Mouse (Mus musculus) ovary, postnatal 36 days (tissue): ENCODE measurements around the gene Pdzd2.
"Not testable (repeated sequence)": the region's sequence is repeated elsewhere in the genome, so short reads cannot be mapped to it uniquely, and the experiment has no call there.

Source experiments
- DNase-seq: peaks from one replicate; pipeline ENCODE4 v3.0.0; 2022; ENCODE audit warnings: low spot score, mixed read lengths

Pdzd2 gene

DNA sequence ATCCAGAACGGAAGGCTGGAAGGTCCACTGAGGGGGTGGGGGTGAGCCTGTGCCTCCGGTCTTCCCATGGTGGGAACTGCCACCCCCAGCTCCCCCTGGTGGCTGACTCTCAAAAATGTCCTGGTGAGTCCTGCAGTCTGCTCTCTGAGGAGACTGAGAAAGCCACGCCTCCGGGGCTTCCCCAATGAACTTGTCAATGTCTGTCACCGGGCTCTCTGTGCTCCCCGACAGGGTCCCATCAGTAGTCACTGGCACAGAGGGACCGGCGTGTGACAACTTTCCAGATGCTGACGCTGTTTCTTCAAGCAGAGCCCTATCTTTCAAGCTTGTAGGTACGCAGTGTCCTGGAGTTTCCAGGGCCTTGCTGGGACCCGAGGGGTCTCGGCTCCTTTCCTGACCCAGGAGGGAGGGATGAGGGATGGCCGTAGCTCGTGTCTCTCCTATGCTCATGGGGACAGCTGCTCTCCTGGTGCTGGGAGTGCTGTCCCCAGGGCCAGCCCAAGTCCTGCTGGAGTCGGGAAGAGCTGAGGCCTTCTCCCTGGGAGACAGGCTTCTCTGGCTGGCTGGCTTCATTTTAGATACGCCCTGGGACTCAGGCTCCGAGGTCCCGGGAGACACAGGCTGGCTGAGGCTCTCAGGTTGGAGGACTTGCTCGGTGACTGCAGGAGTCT, 363.9 kb downstream of the Pdzd2 start:
- DNase-seq: peak; percentile 78

DNA sequence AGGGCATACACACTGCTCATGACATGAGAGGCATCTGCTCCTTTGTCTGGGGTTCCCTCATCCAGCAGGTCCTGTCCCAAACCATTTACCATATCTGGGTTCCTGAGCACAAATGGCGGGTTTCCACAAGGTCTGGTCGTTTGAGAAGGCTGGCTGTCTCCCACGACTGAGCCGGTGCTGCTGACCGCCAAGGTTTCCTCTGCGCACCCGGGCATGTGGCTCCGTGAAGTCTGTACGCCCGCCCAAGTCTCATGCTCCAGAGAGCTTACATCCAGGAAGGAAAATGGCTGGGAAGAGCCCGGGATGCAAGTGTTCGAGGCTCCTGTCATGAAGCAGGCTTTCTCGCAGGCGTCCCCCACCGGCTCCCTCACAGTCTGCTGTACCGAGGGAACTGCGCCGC, 364.8 kb downstream of the Pdzd2 start:
- DNase-seq: no peak

DNA sequence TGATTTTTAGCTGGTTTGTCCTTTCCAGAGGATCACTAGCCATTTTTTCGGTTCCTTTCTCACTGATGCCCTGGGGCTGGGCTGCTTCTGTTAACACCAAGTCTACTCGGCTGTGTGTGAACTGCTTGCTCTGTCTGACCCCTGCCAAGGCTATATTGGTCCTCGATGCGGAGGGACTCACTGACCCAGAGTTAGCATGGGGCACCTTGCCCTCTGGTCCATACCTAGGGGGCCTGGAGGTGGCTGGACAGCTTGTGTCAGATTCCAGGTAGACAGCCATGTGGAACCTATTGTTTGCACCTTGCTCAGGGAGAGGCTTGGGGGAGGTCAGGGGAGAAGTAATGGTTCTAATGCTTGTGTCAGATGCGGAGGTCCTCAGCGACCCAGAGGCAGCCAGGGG, 365.8 kb downstream of the Pdzd2 start:
- peak; percentile 18 for DNase-seq

DNA sequence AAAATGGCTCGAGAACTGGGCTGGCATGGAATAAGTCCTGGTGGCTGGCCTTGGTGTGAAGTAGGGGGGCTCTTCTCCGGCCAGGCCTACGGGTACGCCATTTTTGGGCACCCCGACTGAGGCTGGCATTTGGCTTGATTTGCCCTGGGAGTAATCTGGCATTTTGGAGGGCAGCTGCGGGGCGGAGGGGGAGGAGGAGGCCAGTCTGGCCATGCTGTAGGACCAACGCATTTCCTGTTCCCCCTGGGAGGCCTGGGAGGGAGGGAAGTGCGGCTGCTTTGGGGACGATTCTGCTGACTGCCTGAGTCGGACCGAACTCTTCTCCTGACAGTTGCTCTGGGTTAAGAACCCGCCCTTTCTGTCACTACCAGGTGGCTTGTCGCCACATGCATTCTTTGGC, 366.2 kb downstream of the Pdzd2 start:
- DNase-seq: no peak

DNA sequence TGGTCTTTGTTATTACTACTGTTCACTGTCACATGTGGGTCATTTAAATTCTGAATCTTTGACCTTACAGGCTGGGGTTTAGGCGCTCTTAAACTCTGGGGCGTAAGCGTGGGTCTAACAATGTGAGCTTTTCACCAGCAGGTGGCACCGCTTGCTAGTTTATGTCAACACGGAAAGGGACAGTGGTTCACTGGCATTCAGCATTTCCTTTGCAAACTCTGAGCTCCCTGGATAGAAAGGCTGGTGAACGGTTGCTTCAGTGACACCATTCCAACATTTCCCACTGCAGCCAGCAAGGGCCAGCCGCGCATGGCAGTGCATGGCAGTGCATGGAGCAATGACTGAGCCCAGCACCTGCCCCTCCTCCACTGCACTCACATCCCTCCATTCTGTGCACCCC, 368.5 kb downstream of the Pdzd2 start:
- DNase-seq: peak; percentile 65

DNA sequence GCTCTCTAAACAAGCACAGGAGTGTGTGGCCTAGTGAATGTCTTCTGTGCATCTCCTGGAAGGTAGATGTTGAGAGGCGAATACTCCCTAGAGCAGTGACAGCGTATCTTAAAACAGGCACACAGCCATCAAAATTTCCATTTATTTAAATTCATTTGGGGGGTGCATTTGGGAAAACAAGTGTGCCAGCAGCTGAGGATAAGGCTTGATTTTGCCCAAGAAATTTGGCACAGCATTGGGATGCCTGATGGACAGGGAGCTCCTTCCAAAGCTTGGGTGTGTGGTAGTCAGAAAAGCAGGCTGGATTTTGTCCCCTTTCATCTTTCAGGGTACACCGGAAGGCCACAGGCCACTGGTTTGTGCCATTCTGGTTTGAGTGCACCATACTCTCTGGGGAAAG, 369.6 kb downstream of the Pdzd2 start:
- DNase-seq: no peak

DNA sequence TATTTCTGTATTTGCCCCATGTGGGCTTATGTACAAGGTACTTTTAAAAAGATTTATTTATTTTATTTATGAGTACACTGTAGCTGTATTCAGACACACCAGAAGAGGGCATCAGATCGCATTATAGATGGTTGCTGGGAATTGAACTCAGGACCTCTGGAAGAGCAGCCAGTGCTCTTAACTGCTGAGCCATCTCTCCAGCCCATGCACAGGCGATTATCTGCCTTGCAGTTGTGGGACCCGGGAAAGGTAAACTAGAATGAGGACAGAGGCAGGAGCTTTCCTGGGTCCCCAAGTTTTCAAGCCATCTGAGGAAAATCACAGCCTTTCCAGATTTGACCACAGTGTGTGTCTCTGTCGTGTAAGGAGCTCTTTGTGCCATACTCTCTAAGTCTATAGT, 370.9 kb downstream of the Pdzd2 start:
- no peak for DNase-seq

DNA sequence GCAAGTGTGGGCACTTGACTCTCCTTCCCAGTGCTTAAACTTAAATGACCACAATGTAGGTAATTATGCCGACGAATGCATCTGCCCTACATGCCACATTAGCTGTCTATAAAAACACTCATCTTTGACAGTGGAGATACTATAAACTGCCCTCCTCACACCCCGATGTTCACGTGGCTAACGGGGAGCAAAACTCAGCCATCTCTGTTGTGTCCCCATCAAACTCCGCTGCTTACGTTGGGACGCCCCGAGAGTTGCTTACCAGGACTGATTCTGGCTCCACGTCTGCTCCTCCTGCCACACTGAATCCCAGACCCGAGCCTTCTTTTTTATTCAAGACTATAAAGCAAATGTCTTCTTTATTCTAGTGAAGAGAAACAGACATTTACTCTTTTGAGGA, 371.4 kb downstream of the Pdzd2 start:
- no peak for DNase-seq

DNA sequence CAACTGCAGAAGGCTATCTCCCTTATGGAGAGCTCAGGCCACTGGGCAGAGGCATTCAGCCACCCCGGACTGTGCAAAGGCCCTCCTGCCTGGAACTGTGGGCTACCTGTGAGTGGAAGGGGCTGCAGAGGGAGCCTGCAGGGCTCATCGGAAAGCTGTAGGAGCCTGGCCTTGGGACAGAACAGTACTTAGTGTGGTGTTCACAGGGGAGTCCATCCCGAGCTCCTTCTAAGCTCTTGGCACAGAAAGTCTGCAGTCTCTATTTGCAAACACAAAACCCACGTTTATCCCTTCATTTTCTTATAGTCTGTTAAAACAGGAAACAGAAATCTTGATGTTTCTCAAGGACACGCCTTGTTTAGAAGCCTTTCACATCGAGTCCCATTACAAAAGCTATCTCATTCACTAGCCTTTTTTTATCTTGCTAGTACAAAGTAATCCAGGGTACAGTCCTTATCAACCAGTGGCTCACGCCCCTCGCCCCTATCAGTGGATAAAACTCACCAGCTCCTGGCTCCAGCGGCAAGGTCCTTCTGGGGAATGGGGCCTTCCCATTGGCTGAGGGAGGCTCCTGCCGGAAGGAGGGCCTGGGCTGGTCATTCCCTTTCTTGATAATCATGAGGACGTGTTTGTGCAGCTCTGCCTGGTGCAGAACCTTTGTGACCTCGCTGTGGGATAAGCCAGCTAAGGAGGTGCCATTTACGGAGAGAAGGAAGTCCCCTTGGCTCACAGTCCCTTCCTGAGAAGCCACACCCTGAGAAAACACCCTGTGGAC, 372.2 kb downstream of the Pdzd2 start:
- DNase-seq: peak; percentile 48

DNA sequence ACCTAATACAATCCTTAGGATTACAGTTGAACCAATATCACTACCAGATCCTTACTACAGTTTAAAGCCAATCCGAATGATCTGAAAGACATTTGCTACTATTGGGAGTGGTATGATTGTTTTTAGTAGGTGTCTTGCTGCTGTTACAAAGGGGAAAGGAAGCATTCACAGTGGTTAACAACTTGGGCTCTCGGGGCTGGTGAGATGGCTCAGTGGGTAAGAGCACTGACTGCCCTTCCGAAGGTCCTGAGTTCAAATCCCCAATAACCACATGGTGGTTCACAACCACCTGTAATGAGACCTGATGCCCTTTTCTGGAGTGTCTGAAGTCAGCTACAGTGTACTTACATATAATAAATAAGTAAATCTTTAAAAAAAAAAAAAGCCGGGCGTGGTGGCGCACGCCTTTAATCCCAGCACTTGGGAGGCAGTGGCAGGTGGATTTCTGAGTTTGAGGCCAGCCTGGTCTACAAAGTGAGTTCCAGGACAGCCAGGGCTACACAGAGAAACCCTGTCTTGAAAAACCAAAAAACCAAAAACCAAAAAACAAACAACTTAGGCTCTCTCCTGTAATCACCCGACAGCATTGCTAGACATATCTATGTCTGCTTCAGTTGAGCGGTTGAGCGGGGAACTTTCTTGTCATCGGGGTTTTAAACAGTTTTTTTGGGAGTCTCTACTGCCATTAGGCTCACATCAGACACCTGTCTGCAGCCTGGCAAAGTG, 373.0 kb downstream of the Pdzd2 start:
- not testable (repeated sequence) for DNase-seq

DNA sequence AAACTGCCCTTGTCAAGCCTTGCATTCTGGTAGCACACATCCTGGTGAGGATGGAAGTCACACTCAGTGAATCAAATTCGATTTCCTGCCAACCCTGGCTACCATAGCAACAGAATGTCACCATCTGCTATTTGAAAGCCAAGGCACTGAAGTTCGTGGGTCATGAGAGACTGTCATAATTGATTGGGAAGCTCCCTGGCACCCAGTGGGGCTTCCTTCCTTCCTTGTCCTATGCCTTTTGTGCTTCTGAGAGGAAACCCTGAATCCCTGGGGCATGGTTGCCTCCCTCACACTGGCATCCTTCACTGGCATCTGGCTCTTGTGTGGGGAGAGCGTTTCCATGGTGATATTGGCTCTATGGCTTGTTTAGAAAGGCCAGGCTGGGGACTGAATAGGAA, 373.7 kb downstream of the Pdzd2 start:
- no peak for DNase-seq

DNA sequence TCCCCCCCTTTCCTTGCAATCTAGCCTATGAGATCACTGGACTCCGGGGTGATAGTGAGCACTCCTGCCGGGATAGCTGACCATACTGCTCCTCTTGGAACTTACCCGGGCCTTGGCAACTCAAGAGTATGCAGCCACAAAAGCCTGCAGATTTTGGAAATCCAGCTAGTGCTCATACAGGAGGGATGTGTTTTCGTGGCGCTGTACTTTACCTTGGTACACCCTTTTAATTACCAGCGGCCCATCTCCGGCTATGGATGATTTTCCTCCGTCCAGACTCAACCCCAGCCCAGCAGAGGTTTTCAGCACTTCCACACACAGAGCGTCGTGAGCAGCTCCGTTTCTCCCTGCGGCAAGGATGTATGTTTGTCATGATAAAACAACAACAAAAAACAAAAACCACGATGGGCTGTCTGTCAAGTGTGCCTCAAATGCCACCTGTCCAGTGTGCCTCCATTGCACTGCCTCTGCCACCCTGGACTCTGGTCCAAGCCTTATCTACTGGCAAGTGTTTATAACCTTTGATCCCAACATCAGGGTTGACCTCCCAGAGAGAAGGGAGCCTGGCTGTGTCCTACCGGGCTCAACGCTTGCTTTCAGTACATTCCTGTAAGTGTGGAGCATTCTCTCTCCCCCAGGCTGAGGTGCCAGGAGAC, 374.2 kb downstream of the Pdzd2 start:
- DNase-seq: no peak

DNA sequence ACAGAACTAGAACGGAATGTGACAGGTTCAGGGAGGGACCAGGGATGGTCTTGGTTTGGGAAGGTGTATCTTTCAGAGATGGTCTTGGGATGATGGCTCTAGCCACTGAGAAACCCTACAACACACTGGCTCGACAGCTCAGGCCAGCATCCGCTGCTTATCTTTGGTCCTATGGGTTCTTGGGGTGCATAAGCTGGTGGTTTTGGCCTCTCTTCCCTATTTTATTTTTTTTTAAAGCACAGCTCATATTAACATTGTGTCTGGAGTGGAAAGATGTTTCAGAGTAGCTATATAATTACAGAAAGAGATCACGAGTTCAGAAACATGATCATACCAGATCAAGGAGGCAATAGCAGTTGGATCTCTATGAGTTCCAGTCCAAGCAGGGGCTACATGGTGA, 375.6 kb downstream of the Pdzd2 start:
- no peak for DNase-seq

DNA sequence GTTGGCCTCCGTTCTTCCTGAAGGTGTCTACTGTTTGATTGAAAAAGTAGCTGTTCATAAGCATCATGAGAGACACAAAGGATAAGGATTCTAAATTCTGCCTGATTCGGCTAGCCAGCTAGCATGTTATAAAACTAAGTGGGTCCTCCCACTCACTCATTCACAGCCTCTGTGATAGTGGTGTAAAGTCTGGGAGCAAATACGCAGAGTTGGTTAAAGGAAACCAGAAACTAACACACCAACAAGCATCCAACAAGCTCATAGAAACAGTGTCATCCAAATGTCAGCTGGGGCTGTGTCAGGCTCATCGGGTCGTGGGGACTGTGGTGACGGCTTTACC, 377.1 kb downstream of the Pdzd2 start:
- DNase-seq: no peak

DNA sequence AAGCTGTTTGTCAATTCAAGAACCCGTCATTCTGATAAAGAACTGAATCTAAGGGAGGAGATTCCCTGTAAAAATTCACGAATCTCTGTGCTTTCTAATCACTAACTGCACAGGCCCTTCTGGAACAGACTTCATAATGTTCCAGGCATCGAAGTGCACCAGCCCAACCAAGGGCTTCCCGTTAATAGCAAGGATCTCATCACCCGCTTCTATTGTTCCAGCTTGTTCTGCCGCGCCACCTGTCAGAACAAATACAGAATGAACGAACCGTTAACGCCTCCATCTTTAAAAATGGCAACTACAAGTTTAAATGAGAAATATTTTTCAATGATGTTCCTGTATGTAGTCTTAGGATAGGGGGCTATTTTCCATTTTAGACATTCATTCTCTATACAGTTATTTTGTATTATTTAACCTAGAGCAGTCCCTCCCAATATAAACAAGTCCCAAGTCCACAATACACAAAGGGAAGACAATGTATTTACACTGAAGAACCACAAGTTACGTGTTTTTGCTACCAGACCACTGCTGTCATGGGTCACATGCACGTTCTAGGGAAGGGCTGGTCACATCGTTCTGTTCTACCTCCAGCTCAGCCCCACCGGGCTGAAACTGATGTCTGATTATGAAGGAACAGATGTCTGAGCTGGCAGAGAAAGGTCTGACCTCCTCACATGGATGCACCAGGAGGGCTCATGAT, 377.6 kb downstream of the Pdzd2 start:
- DNase-seq: no peak

DNA sequence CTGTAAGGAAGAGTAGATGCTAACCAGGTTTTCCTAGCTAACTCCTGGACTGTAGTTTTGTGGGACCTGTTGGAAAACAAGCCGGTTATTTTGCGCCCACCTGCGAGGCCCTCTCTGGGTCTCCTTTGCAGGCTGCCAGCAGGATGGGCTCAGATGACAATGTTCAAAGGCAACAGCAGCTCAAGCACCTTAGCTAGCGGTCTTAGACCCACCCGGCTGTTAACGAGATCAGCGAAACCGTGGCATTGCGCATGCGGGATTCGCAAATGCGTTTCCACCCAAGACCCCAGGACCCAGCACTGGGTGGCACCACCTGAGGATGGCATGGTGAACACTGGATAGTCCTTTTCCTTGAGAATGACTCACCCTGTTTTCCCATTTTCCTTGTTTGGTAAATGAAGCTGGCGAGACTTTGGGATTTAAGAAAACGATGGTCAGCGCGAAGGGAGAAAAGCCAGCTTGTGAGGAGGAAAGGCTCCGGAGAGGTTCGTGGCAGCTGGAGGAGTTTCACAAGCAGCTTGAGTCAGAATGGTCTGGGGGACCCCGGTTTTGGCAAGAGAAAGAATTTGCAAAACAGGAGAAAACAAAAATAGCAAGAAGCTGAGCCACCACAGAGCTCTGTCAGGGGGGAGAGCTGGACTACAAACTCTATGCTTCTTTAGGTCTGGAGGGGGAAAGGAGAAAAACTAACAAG, 379.1 kb downstream of the Pdzd2 start:
- DNase-seq: no peak

DNA sequence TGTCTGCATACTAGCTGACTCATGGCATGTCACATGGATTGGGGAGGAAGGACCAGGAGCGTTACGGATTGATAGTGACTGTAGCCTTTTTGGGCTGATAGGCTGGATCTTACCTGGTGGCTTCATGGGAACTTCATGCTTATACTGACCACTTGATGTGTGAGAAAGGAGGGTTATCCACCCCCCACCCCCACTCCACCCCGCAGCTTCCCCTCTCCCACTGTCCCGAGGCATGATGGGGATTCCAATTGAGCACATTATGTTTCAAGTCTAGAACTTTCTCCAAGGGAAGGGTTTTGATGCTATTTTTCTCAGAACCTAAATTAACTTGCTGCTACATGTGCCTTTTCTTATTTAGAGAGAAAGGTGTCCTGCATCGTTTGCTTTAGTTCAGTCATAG, 381.3 kb downstream of the Pdzd2 start:
- no peak for DNase-seq

DNA sequence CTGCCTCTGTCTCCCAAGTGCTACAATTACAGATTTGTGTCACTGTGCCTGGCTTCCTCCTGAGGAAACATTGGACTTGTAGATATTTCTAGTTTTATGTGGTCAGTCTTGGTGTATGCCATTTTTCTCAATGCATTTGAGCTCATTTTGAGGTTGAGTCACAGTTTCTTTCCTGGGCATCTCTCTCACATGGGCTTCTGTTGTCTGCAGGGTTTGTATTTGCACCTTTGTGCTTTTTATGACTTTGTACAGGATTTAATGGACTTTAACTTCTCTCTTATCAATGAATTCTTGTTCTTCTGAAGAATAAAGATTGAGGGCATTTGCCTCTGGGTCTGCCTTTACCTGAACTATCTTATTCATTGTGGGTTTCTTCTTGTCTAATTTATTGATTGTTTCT, 382.3 kb downstream of the Pdzd2 start:
- DNase-seq: no peak

DNA sequence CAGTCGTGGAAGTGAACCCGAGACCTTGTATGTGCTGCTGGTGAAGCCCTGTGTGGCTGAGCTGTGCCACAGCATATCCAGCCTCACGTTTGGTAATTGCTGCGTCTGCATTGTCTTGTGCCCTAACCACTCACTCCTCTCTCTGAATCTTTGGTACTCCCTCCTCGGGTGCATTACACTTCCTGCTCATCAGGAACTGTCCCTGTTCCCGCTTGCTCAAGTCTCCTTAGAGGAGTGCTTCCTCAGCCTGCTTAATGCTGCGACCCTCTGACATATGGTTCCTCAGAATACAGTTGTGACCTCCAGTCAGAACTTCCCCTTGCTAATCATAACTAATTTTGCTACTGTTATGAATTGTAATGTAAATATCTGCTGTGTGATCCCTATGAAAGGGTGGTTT, 383.8 kb downstream of the Pdzd2 start:
- DNase-seq: no peak

DNA sequence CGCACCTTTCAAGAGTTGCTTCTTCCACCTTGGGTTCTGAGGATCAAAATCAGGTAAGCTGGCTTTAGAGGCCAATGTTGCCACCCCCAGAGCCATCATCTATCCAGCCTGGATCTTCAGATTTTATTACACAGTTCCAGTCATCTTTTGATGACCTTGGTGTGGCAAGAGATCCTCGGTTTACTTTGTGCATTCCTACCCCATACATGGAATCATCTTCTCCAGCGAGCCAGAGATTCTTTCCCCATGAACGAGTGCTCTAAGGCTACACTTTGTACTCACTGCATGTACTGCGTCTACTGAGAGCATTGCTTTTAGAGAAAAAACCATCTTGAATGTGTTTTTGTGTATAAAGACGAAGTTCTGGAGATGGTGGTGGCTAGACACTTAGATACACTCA, 384.5 kb downstream of the Pdzd2 start:
- DNase-seq: no peak

DNA sequence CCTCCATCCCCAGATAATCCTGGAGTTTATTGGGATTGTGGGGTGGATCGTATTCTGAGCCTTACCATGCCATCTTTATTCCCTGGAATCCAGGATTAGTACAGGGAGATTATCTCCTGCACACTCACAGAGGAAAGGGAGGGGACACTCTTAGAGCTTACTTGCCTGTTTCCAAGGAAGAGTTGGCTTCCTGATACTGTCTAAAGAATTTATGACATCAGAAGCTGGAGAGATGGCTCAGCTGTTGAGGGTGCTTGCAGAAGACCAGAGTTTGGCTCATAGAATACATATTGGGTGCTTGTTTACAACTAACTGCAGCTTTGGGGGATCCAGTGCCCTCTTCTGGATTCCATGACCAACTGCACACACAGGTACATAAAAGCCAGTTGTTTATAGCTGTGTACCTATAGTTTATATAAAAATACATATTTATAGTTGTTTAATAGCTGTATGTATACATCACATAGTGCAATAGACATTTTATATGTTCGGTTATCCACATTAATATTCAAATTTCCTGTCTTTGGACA, 385.4 kb downstream of the Pdzd2 start:
- no peak for DNase-seq
